Mouse (Mus musculus): ENCODE data around the gene Ryr1. TPM values are rescaled to one million over a fixed set of nuclear protein-coding genes. Genes with fewer than 3 reads are reported as not detected.
"Not testable (repeated sequence)": the region's sequence is repeated elsewhere in the genome, so short reads cannot be mapped to it uniquely, and the experiment has no call there.

The Ryr1 gene
- total and polyA plus RNA-seq, 2 experiments from 2014 or later, result 7.0 to 15.2 TPM

GRCm38 (mm10) chr7:28971770-28972269 lies 153.2 kb downstream of the Ryr1 start:
- peaks cover 29% of the 10 kb centered on the region for H3K36me3 ChIP-seq (ENCODE audit: insufficient read depth, low read length)
- no peak overlapping the region for H3K4me2 ChIP-seq (ENCODE audit: low read depth, low read length, poor library complexity, severe bottlenecking)
- H3K27me3 ChIP-seq (ENCODE audit: insufficient read depth, low read length), result no peaks in the 10 kb centered on the region
- H3K4me1 ChIP-seq (ENCODE audit: insufficient read depth, low read length), result no peaks in the 10 kb centered on the region
- H3K27ac ChIP-seq (ENCODE audit: low read depth, low read length), result no peak overlapping the region
- WGBS, result 89% methylated on average over 6 of the region's 6 CpGs
- H3K4me3 ChIP-seq (ENCODE audit: low read depth, low read length), result no peak overlapping the region
- H3K9ac ChIP-seq (replicated peaks; ENCODE audit: low read length, poor library complexity, severe bottlenecking), result no peak overlapping the region
- ATAC-seq (ENCODE audit: low FRiP score) (no peak), DNase-seq (ENCODE audit: low spot score) (no peak)
- no peaks in the 10 kb centered on the region for H3K9me3 ChIP-seq (ENCODE audit: low read length)
- TF ChIP-seq CTCF (IDR thresholded peaks at IDR 0.05), result no peak

GRCm38 (mm10) chr7:28971029-28971428 lies 153.9 kb downstream of the Ryr1 start:
- no peak overlapping the region for H3K27ac ChIP-seq (ENCODE audit: low read depth, low read length)
- H3K9ac ChIP-seq (replicated peaks; ENCODE audit: low read length, poor library complexity, severe bottlenecking), result no peak overlapping the region
- no peak for DNase-seq (ENCODE audit: low spot score)
- no peak for ATAC-seq (ENCODE audit: low FRiP score)
- WGBS, result 87% methylated on average over 7 of the region's 7 CpGs
- H3K27me3 ChIP-seq (ENCODE audit: insufficient read depth, low read length), result no peaks in the 10 kb centered on the region
- H3K36me3 ChIP-seq (ENCODE audit: insufficient read depth, low read length), result peaks cover 27% of the 10 kb centered on the region
- H3K4me3 ChIP-seq (ENCODE audit: low read depth, low read length), result no peak overlapping the region
- no peaks in the 10 kb centered on the region for H3K9me3 ChIP-seq (ENCODE audit: low read length)
- TF ChIP-seq CTCF (IDR thresholded peaks at IDR 0.05), result no peak
- H3K4me2 ChIP-seq (ENCODE audit: low read depth, low read length, poor library complexity, severe bottlenecking), result no peak overlapping the region
- H3K4me1 ChIP-seq (ENCODE audit: insufficient read depth, low read length), result no peaks in the 10 kb centered on the region

GRCm38 (mm10) chr7:28969672-28970394 lies 155.1 kb downstream of the Ryr1 start:
- DNase-seq (ENCODE audit: low spot score) (no peak), ATAC-seq (ENCODE audit: low FRiP score) (no peak)
- no peak overlapping the region for H3K9ac ChIP-seq (replicated peaks; ENCODE audit: low read length, poor library complexity, severe bottlenecking)
- TF ChIP-seq CTCF (IDR thresholded peaks at IDR 0.05), result no peak
- no peaks in the 10 kb centered on the region for H3K4me1 ChIP-seq (ENCODE audit: insufficient read depth, low read length)
- peaks cover 27% of the 10 kb centered on the region for H3K36me3 ChIP-seq (ENCODE audit: insufficient read depth, low read length)
- H3K27me3 ChIP-seq (ENCODE audit: insufficient read depth, low read length), result no peaks in the 10 kb centered on the region
- no peak overlapping the region for H3K4me3 ChIP-seq (ENCODE audit: low read depth, low read length)
- no peaks in the 10 kb centered on the region for H3K9me3 ChIP-seq (ENCODE audit: low read length)
- no peak overlapping the region for H3K4me2 ChIP-seq (ENCODE audit: low read depth, low read length, poor library complexity, severe bottlenecking)
- no peak overlapping the region for H3K27ac ChIP-seq (ENCODE audit: low read depth, low read length)
- 85% methylated on average over 12 of the region's 12 CpGs for WGBS

- peaks cover 23% of the 10 kb centered on the region for H3K36me3 ChIP-seq (ENCODE audit: insufficient read depth, low read length)
- no peaks in the 10 kb centered on the region for H3K4me1 ChIP-seq (ENCODE audit: insufficient read depth, low read length)
- 95% methylated on average over 1 of the region's 1 CpGs for WGBS
- H3K4me3 ChIP-seq (ENCODE audit: low read depth, low read length), result no peak overlapping the region
- DNase-seq (ENCODE audit: low spot score) (no peak), ATAC-seq (ENCODE audit: low FRiP score) (no peak)
- no peak overlapping the region for H3K4me2 ChIP-seq (ENCODE audit: low read depth, low read length, poor library complexity, severe bottlenecking)
- H3K27ac ChIP-seq (ENCODE audit: low read depth, low read length), result no peak overlapping the region
- H3K9ac ChIP-seq (replicated peaks; ENCODE audit: low read length, poor library complexity, severe bottlenecking), result no peak overlapping the region
- no peaks in the 10 kb centered on the region for H3K9me3 ChIP-seq (ENCODE audit: low read length)
- no peaks in the 10 kb centered on the region for H3K27me3 ChIP-seq (ENCODE audit: insufficient read depth, low read length)
- no peak for TF ChIP-seq CTCF (IDR thresholded peaks at IDR 0.05)
Observed at GRCm38 (mm10) chr7:28969271-28969670, 155.7 kb downstream of the Ryr1 start.

- not testable (repeated sequence) for H3K4me2 ChIP-seq (ENCODE audit: low read depth, low read length, poor library complexity, severe bottlenecking); H3K9me3 ChIP-seq (ENCODE audit: low read length); ATAC-seq (ENCODE audit: low FRiP score); H3K9ac ChIP-seq (replicated peaks; ENCODE audit: low read length, poor library complexity, severe bottlenecking); H3K4me1 ChIP-seq (ENCODE audit: insufficient read depth, low read length); DNase-seq (ENCODE audit: low spot score); H3K27ac ChIP-seq (ENCODE audit: low read depth, low read length); H3K4me3 ChIP-seq (ENCODE audit: low read depth, low read length); H3K27me3 ChIP-seq (ENCODE audit: insufficient read depth, low read length)
- 97% methylated on average over 8 of the region's 8 CpGs for WGBS
- H3K36me3 ChIP-seq (ENCODE audit: insufficient read depth, low read length), result peaks cover 12% of the 10 kb centered on the region
Observed at GRCm38 (mm10) chr7:28968120-28968519, 156.9 kb downstream of the Ryr1 start.

GRCm38 (mm10) chr7:28966751-28967505 lies 158.1 kb downstream of the Ryr1 start:
- Histone ChIP-seq H3K27me3 (ENCODE audit: insufficient read depth, low read length) (no peaks in the 10 kb centered on the region), H3K27ac (ENCODE audit: low read depth, low read length) (no peak overlapping the region), H3K4me2 (ENCODE audit: low read depth, low read length, poor library complexity, severe bottlenecking) (no peak overlapping the region), H3K9ac (replicated peaks; ENCODE audit: low read length, poor library complexity, severe bottlenecking) (no peak overlapping the region), H3K4me3 (ENCODE audit: low read depth, low read length) (no peak overlapping the region), H3K9me3 (ENCODE audit: low read length) (no peaks in the 10 kb centered on the region), H3K36me3 (ENCODE audit: insufficient read depth, low read length) (peaks cover 12% of the 10 kb centered on the region), H3K4me1 (ENCODE audit: insufficient read depth, low read length) (no peaks in the 10 kb centered on the region)
- 65% methylated on average over 4 of the region's 4 CpGs for WGBS
- DNase-seq (ENCODE audit: low spot score), result no peak
- no peak for TF ChIP-seq CTCF (IDR thresholded peaks at IDR 0.05)
- no peak for ATAC-seq (ENCODE audit: low FRiP score)
